7 mouse cellular contexts compared by ENCODE assay signal in the genomic region with DNA sequence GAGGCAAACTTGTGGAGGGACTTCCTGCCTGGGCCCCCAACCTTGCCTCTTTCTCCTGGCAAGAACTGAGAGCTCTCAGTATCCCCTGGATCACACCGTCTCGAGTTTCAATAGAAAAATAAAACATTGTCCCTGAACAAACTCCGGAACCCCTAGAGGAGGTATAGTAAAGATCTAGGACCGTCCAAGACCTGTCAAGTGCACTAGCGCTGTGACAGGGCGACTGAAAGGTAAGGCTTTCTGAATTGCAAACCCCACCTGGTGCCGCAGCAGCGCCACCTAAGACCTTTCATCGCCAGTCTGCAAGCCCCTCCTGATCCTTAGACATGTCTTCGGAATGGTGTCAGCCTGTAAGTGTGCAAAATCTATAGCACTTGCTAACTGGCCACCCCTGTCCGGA. TPM values are rescaled to one million over a fixed set of nuclear protein-coding genes. Genes with fewer than 3 reads are reported as not detected.
DNase-seq lines count a peak whose midpoint lies in the region; ATAC-seq lines count a peak whose summit lies in the region.

No protein-coding gene starts in this region.

- H3K4me2 ChIP-seq in lung, embryonic 15.5 days = peak overlapping the region; percentile 80
- H3K4me2 ChIP-seq in forebrain, embryonic 14.5 days (ENCODE audit: low read length) = peak overlapping the region; percentile 79
- peak overlapping the region; percentile 80 for H3K4me2 ChIP-seq in limb, embryonic 11.5 days (ENCODE audit: low read depth, severe bottlenecking)
- peak overlapping the region; percentile 60 for H3K4me2 ChIP-seq in stomach, embryonic 16.5 days (ENCODE audit: low read depth, low read length)

- H3K9me3 ChIP-seq in lung, embryonic 15.5 days = no peaks in the 10 kb centered on the region
- H3K9me3 ChIP-seq in forebrain, embryonic 14.5 days (replicated peaks; ENCODE audit: control insufficient read depth, low read length) = no peaks in the 10 kb centered on the region
- H3K9me3 ChIP-seq in limb, embryonic 11.5 days (ENCODE audit: control insufficient read depth, low read length) = no peaks in the 10 kb centered on the region
- no peaks in the 10 kb centered on the region for H3K9me3 ChIP-seq in stomach, embryonic 16.5 days (replicated peaks; ENCODE audit: control insufficient read depth, low read length)

- peak overlapping the region; percentile 42 for H3K4me3 ChIP-seq in lung, embryonic 15.5 days
- peak overlapping the region; percentile 38; the same call in 1 of the 2 replicates for H3K4me3 ChIP-seq in forebrain, embryonic 14.5 days (ENCODE audit: low read depth, low read length)
- no peak overlapping the region for H3K4me3 ChIP-seq in limb, embryonic 11.5 days (ENCODE audit: low read depth, low read length)
- peak overlapping the region; percentile 37 for H3K4me3 ChIP-seq in stomach, embryonic 16.5 days (replicated peaks; ENCODE audit: low read length)

- peaks cover 21% of the 10 kb centered on the region for H3K4me1 ChIP-seq in lung, embryonic 15.5 days
- H3K4me1 ChIP-seq in forebrain, embryonic 14.5 days (ENCODE audit: control insufficient read depth, insufficient read depth, low read length) = peaks cover 9% of the 10 kb centered on the region
- H3K4me1 ChIP-seq in limb, embryonic 11.5 days (ENCODE audit: control insufficient read depth, insufficient read depth, low read length) = peaks cover 10% of the 10 kb centered on the region
- peaks cover 14% of the 10 kb centered on the region for H3K4me1 ChIP-seq in stomach, embryonic 16.5 days (ENCODE audit: control insufficient read depth, insufficient read depth, low read length)

- H3K27me3 ChIP-seq in lung, embryonic 15.5 days = peaks cover 87% of the 10 kb centered on the region
- H3K27me3 ChIP-seq in forebrain, embryonic 14.5 days (replicated peaks; ENCODE audit: control insufficient read depth, insufficient read depth, low read length) = peaks cover 83% of the 10 kb centered on the region
- peaks cover 53% of the 10 kb centered on the region for H3K27me3 ChIP-seq in limb, embryonic 11.5 days (ENCODE audit: control insufficient read depth, insufficient read depth, low read length)
- peaks cover 80% of the 10 kb centered on the region for H3K27me3 ChIP-seq in stomach, embryonic 16.5 days (ENCODE audit: control insufficient read depth, insufficient read depth, low read length)

- no peak overlapping the region for H3K27ac ChIP-seq in lung, embryonic 15.5 days
- H3K27ac ChIP-seq in forebrain, embryonic 14.5 days (ENCODE audit: low read depth, low read length) = no peak overlapping the region
- no peak overlapping the region for H3K27ac ChIP-seq in limb, embryonic 11.5 days (replicated peaks; ENCODE audit: low read depth, low read length)
- H3K27ac ChIP-seq in stomach, embryonic 16.5 days (ENCODE audit: low read length) = no peak overlapping the region

- 3% methylated on average over 11 of the region's 11 CpGs for WGBS in lung, embryonic 15.5 days
- WGBS in forebrain, embryonic 14.5 days = 2% methylated on average over 11 of the region's 11 CpGs
- WGBS in limb, embryonic 11.5 days = 2% methylated on average over 11 of the region's 11 CpGs
- 6% methylated on average over 11 of the region's 11 CpGs for WGBS in stomach, embryonic 16.5 days

- no peaks in the 10 kb centered on the region for H3K36me3 ChIP-seq in lung, embryonic 15.5 days
- no peaks in the 10 kb centered on the region for H3K36me3 ChIP-seq in forebrain, embryonic 14.5 days (ENCODE audit: control insufficient read depth, insufficient read depth, low read length)
- H3K36me3 ChIP-seq in limb, embryonic 11.5 days (ENCODE audit: control insufficient read depth, insufficient read depth, low read length) = no peaks in the 10 kb centered on the region
- no peaks in the 10 kb centered on the region for H3K36me3 ChIP-seq in stomach, embryonic 16.5 days (ENCODE audit: control insufficient read depth, insufficient read depth, low read length)

- peak; percentile 10; the same call in 1 of the 2 replicates for ATAC-seq in lung, embryonic 15.5 days (ENCODE audit: borderline replicate concordance, extremely low read depth, low FRiP score, low TSS enrichment)
- ATAC-seq in forebrain, embryonic 14.5 days = peak; percentile 12; the same call in 1 of the 2 replicates
- ATAC-seq in limb, embryonic 11.5 days (ENCODE audit: insufficient number of reproducible peaks, low FRiP score, low TSS enrichment, low read depth) = 0 out of 2 replicates have a peak, but pooled peaks have one; percentile 2
- ATAC-seq in stomach, embryonic 16.5 days (ENCODE audit: insufficient read depth, low FRiP score) = no peak

- DNase-seq in lung, postnatal 4 days = no peak
- no peak for DNase-seq in forebrain, embryonic 14.5 days (ENCODE audit: low spot score)
- DNase-seq in limb, embryonic 11.5 days (ENCODE audit: low spot score) = no peak
- DNase-seq in ovary, postnatal 10 days (ENCODE audit: low spot score) = no peak
- no peak for DNase-seq in spleen, postnatal 4 days (ENCODE audit: low spot score in 2 of 2)

- H3K9ac ChIP-seq in lung, embryonic 15.5 days = no peak overlapping the region; the same call in 1 of the 2 replicates
- no peak overlapping the region for H3K9ac ChIP-seq in forebrain, embryonic 14.5 days (ENCODE audit: low read length)
- no peak overlapping the region for H3K9ac ChIP-seq in limb, embryonic 11.5 days (ENCODE audit: low read length)
- H3K9ac ChIP-seq in stomach, embryonic 16.5 days (ENCODE audit: low read length) = peak overlapping the region; percentile 48; the same call in 1 of the 2 replicates

RNA-seq across cellular contexts. Expression of gene Irx6, which starts 1.0 kb away (rescaled TPM):
- polyA plus RNA-seq in lung, embryonic 15.5 days (2015; fragmentation: Nextera tagmentation; extraction: Ambion mirVana) = 0.08 TPM in 1 of 2 replicates, not detected in the other
- polyA plus RNA-seq in forebrain, embryonic 14.5 days (2014; fragmentation: Nextera tagmentation; extraction: Ambion mirVana) = 0.38 and 0.69 TPM in 2 replicates
- polyA plus RNA-seq in limb, embryonic 11.5 days (2014; fragmentation: Nextera tagmentation; extraction: Ambion mirVana) = 0.67 and 0.88 TPM in 2 replicates
- polyA plus RNA-seq in stomach, embryonic 16.5 days (2015; fragmentation: Nextera tagmentation; extraction: Ambion mirVana) = 0.04 TPM in 1 of 2 replicates, not detected in the other
